Mouse (Mus musculus): ENCODE results near the gene Ermap. TPM values are rescaled to one million over a fixed set of nuclear protein-coding genes. Genes with fewer than 3 reads are reported as not detected.

The Ermap gene
- total RNA-seq, 2 experiments from 2014 or later: 0.40 to 0.54 TPM

DNA sequence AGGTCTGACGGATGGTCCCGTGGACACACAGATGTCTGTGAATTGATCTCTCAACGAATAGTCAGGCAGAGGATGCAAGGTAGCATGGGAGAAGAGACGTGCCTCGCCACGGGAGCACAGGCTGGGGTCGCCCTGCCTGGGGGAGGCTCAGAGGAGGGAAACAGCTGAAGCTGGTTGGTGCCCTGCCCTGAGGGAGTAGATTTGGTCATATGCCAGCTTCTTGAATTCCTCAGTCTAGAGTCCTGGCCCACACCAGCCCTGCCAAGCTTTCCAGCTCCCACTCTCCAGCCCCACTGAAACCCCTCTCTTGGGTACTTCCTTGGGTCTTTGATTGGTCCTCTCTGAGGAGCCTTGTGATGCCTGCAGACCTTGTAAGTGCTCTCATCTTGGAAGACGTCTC, 26.9 kb upstream of the Ermap start:
- no peak for TF ChIP-seq CTCF (IDR thresholded peaks at IDR 0.05)
- DNase-seq (ENCODE audit: extremely low spot score in 1 of 2, low spot score in 2 of 2): no peak
- intact Hi-C loops (cut with DNase I): no loop called here
- Histone ChIP-seq H3K4me3 (no peak overlapping the region), H3K27ac (no peak overlapping the region)

DNA sequence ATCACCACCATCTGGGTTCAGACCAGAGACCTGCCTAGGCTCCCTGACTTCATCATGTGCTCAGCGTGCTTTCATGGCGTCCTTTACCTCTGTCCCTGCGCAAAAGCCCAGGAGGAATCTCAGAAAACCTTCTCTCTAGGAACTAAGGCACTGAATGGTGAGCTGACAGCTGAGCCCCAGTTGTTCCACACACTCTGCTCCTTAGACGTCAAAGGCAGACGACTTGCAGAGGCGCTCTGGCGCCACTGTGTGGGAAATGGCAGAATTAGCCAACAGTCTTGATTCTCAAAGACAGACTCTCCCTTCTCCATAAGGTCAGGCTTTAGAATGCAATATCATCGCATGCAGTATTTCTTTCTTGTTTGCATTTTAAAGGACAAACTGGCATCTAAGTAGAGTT, 14.9 kb upstream of the Ermap start:
- H3K27ac ChIP-seq: no peak overlapping the region
- no peak overlapping the region for H3K4me3 ChIP-seq
- peak; percentile 88 for TF ChIP-seq CTCF (IDR thresholded peaks at IDR 0.05)
- peak; percentile 45 to 64 for DNase-seq (ENCODE audit: extremely low spot score in 1 of 2, low spot score in 2 of 2)
- intact Hi-C loops (cut with DNase I): loop anchor here (1.0 kb wide), 2 partner anchors 30 to 199 kb away; partner anchors contain the start of gene Zfp691

DNA sequence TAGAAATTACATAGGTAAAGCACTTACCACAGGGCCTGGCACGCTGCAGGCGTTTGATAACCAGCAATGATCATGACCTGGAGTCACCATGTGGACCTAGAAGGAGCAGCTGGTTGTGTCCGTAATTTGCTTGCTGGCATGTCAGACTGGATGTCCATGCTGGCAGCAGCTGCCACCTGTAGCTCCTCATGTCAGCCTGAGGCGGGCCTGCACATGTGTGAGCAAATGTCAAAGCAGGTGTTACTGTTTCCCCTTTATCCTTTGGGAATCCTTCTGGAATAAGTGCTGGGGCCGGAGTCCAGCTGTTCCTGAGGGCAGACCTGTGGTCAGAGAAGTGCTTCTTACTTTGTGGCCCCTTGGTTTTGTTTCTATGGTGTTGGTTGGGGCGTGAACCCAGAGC, 8.3 kb upstream of the Ermap start:
- DNase-seq (ENCODE audit: extremely low spot score in 1 of 2, low spot score in 2 of 2): no peak
- Histone ChIP-seq H3K4me3 (no peak overlapping the region), H3K27ac (no peak overlapping the region)
- intact Hi-C loops (cut with DNase I): loop anchor here (10.0 kb wide), 1 partner anchor 553 kb away; no protein-coding TSS in a partner anchor
- no peak for TF ChIP-seq CTCF (IDR thresholded peaks at IDR 0.05)

DNA sequence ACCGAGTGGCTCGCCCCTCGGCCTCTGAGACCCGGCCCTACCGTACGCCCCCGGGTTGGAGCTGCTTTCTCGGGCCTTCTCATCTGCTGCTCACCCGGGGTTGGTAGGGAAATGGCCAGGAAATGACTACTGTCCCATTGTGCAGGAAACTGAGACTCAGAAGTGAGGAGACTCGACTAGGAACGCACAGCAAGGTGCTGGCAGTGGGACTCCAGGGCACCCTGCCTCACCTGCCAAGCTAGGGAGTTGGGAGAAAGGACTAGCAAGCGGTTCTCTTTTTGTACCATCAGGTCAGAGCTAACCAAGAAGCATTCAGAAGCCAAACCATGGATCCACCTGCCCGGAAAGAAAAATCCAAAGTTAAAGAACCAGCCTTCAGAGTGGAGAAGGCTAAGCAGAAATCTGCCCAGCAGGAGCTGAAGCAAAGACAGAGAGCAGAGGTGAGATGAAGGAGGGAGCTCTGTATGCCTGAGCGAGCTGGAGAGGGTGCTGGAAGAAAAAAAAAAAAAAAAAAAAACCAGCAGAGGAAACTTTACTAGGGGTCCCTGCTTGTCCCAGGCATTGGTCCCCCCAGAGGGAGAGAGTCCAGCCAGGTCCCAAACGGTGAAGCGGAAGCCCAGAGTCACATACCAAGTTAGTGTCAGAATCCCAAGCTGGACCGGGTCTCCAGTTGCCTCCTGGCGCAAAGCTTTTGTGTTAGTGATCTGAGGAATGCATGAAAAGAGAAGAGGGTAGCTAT, 5.9 kb upstream of the Ermap start:
- intact Hi-C loops (cut with DNase I): loop anchor here (10.0 kb wide), 1 partner anchor 551 kb away; no protein-coding TSS in a partner anchor
- Histone ChIP-seq H3K4me3 (peak overlapping the region; percentile 85), H3K27ac (peak overlapping the region; percentile 70)
- no peak for TF ChIP-seq CTCF (IDR thresholded peaks at IDR 0.05)
- no peak for DNase-seq (ENCODE audit: extremely low spot score in 1 of 2, low spot score in 2 of 2)

DNA sequence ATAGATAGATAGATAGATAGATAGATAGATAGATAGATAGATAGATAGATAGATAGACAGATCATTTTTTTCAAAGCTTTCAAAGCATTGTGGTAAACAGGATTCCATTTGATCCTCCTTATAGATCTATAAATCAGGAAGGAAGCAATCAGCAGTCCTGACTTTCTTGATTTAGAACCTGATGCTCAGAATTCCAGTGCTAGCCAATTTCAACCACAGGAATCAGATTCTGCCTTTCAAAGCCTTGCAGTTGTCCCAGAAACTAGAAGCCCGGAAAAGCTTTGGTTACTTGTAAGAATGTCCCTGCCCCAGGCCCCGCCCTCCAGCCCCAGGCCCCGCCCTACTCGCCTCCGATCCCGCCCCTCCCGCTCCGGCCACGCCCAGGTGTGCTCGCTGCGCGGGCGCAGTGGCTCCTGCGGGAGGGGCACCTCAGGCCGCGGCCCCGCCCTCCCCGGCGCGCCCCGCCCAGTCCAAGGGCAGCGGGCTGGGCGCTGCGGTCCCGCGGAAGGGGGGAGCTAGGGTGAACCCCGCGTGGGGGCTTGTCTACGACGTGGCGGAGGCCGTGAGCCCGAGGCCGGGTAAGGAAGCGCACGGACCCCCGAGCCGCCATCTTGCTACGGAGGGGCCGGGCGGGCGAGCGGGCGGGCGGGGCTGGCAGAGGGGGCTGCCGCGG, 5.2 kb upstream of the Ermap start, which contains the start of gene Svbp:
Svbp (plus strand) TSS at position 398 of the 673 bp plus-strand sequence.
- intact Hi-C loops (cut with DNase I): loop anchor here (10.0 kb wide), 1 partner anchor 550 kb away; no protein-coding TSS in a partner anchor
- TF ChIP-seq CTCF (IDR thresholded peaks at IDR 0.05): no peak
- H3K4me3 ChIP-seq: peak within 1 kb of the TSS; percentile 85
- peak; percentile 84 for DNase-seq (ENCODE audit: extremely low spot score in 1 of 2, low spot score in 2 of 2)
- H3K27ac ChIP-seq: peak within 1 kb of the TSS; percentile 70

DNA sequence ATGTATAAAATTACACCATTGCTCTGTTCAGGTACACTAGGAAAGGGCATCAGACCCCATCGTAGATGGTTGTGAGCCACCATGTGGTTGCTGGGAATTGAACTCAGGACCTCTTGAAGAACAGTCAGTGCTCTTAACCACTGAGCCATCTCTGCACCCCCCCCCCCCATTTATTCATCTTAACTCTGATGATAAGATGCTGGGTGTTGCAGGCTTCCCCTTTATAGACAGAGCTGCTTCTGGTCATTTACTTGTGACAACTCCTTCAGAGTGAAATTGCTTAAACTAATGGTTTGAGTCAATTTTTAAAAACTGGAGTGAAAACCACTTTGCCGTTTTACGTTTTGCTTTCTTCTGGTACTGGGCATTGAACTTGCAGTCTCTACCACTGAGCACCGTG, 2.9 kb upstream of the Ermap start:
- Histone ChIP-seq H3K27ac (no peak overlapping the region), H3K4me3 (no peak overlapping the region)
- intact Hi-C loops (cut with DNase I): loop anchor here (10.0 kb wide), 1 partner anchor 548 kb away; no protein-coding TSS in a partner anchor
- no peak for TF ChIP-seq CTCF (IDR thresholded peaks at IDR 0.05)
- DNase-seq (ENCODE audit: extremely low spot score in 1 of 2, low spot score in 2 of 2): no peak

DNA sequence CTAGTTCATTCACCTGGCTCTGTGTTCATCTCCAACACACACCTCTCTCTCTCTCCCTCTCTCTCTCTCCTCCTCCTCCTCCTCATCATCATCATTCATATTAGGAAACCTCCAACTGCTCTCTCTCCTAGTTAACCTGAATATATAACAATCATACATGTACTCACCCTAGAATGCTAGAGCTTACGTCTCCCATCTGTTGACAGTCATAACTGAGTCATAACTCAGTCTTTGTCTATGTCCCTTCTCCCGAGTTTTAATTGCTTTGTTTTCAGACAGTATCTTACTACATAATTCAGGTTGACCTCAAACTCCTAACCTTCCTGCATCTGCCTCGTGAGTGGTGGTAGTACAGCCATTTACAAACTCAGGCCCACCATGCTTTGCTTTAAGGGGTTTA, 1.5 kb upstream of the Ermap start:
- TF ChIP-seq CTCF (IDR thresholded peaks at IDR 0.05): no peak
- Histone ChIP-seq H3K27ac (no peak overlapping the region), H3K4me3 (no peak overlapping the region)
- intact Hi-C loops (cut with DNase I): loop anchor here (10.0 kb wide), 1 partner anchor 546 kb away; no protein-coding TSS in a partner anchor
- DNase-seq (ENCODE audit: extremely low spot score in 1 of 2, low spot score in 2 of 2): no peak

DNA sequence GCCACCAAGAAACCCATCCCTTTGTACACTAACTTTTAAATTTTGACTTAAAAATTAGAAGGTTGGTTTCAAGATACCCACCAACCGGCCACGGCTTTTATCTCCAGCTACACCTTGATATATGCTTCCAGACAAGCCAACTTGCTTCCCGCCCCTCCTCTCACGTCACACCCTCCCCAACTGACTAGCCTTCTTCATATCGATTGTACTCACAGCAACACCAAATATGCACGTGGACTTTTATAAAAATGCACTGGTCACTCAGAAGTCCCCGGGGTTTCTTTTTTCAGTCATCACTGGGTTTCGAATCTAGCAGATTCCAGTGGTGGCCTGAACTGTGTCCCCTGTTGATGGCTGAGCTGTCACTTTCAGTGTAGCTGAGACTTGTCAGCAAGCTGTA, 807 bp upstream of the Ermap start:
- DNase-seq (ENCODE audit: extremely low spot score in 1 of 2, low spot score in 2 of 2): no peak
- H3K27ac ChIP-seq: no peak overlapping the region
- intact Hi-C loops (cut with DNase I): loop anchor here (10.0 kb wide), 1 partner anchor 546 kb away; no protein-coding TSS in a partner anchor
- no peak for TF ChIP-seq CTCF (IDR thresholded peaks at IDR 0.05)
- H3K4me3 ChIP-seq: no peak overlapping the region

DNA sequence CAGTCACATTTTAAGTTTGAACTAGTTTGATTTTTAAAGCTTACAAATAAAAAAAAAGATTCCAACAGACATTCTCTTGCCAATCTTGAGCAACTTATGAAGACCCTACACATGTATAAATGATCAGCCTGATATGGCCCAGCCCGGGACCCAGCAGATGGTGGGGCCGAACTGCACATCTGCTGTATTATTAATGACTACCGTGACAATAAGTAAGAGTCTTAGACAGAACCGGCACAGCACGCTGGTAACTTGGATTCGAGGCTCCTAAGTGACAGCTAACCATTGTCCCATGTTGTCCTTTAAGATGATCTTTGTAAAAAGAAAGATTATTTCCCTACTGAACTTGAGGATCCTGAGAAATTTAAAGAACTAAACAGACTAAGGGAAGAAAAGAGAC, 419 bp downstream of the Ermap start:
- H3K4me3 ChIP-seq: no peak overlapping the region
- no peak for TF ChIP-seq CTCF (IDR thresholded peaks at IDR 0.05)
- intact Hi-C loops (cut with DNase I): no loop called here
- H3K27ac ChIP-seq: no peak overlapping the region
- DNase-seq (ENCODE audit: extremely low spot score in 1 of 2, low spot score in 2 of 2): no peak

DNA sequence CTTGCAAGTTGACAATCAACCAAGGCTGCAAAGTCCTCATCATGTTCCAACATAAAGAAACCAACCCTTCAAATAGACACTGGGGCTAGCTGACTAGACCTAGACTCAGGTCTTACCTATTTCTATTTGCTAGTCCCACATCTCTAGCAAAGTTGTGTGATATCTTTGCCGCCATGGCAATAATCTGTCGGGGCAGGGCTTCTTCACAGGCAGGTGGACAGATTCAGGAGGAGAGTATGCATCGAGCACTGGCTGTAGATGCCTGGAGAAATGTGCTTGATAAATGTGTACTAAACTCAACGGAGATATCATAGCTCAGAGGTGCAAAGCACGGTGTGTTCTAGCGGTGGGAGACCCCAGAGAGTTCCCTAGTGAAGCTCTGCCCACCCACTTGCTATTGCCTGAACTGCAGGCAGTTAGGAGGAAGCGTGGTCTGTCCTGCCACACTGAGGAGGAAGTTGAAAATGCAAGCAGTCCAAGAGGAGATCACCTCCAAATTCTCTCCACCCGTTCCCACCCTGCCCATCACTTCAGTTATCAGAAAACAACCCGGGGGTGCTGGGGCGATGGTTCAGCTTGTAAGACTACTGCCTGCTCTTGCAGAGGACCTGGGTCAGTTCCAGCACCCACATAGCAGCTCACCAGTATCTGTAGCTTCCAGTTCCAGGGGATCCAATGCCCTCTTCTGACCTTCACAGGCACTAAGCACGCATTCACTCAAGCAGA, 1.6 kb downstream of the Ermap start:
- intact Hi-C loops (cut with DNase I): no loop called here
- TF ChIP-seq CTCF (IDR thresholded peaks at IDR 0.05): peak; percentile 38

DNA sequence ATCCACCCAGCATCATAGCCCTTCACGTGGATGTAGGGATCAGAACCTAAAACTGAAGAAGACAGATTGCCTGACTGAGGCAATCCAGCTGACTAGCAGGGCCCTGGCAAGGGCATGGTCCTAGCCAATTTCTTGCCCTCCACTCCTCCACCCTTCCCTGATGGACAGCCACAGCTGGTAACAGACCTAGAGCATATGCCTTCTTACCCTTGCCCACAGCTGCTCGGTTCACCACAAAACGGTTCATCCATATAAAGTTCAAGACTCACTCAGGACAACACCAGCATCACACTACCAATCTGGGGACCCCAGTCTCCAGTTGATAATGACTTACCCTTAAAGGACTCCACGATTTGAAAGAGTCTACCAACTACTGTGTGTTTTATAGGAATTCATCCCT, 4.0 kb downstream of the Ermap start:
- intact Hi-C loops (cut with DNase I): no loop called here
- DNase-seq (ENCODE audit: extremely low spot score in 1 of 2, low spot score in 2 of 2): no peak
- no peak overlapping the region for H3K27ac ChIP-seq
- TF ChIP-seq CTCF (IDR thresholded peaks at IDR 0.05): no peak
- H3K4me3 ChIP-seq: no peak overlapping the region

More for the DNA sequence above, 1.6 kb downstream of the Ermap start:
- no peak overlapping the region for H3K4me3 ChIP-seq
- DNase-seq (ENCODE audit: extremely low spot score in 1 of 2, low spot score in 2 of 2): no peak
- H3K27ac ChIP-seq: no peak overlapping the region

DNA sequence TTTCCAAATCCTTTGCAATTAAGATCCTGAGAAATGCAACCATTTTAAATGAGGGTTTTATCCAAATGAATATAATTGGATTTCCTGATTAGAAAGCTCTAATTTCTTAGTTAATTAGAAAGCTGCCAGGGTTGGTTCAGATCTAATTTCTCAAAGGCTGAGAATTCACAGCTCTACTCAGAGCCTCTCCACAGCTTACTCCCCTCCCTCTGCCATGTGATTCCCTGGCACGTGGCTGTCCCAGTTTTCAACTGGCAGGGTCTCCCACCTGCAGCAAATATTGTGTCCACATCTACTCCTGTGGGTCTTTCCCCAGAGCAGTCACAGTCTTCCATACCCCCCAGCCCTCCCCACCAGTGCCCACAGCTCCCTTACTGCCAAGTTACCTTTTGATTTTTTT, 6.3 kb downstream of the Ermap start:
- no peak overlapping the region for H3K4me3 ChIP-seq
- DNase-seq (ENCODE audit: extremely low spot score in 1 of 2, low spot score in 2 of 2): no peak
- H3K27ac ChIP-seq: no peak overlapping the region
- intact Hi-C loops (cut with DNase I): no loop called here
- TF ChIP-seq CTCF (IDR thresholded peaks at IDR 0.05): no peak

Measured in left cerebral cortex, adult 2 months (tissue).